Mouse (Mus musculus) liver, embryonic 15.5 days (tissue): ENCODE data around the gene Usp20. TPM values are rescaled to one million over a fixed set of nuclear protein-coding genes. Genes with fewer than 3 reads are reported as not detected.

Source experiments
- polyA plus RNA-seq: library from polyadenylated mRNA; unstranded; fragments of >200 nt; fragmentation: Nextera tagmentation; extraction: Ambion mirVana; gene quantifications from 2 replicates; pipeline ENCODE4 v1.2.1, GENCODE M21; 2015

Usp20 gene
- polyA plus RNA-seq, 1 experiment from 2014 or later: 4.3 TPM

Other genes starting within 250 kb of the Usp20 start
- not detected in 2 replicates for gene 1700001O22Rik, start 178.6 kb upstream of the Usp20 start, polyA plus RNA-seq
- gene Ntmt1, start 174.5 kb upstream of the Usp20 start, polyA plus RNA-seq: 26.0 and 27.5 TPM in 2 replicates
- gene Asb6, start 151.9 kb upstream of the Usp20 start, polyA plus RNA-seq: 30.0 and 35.0 TPM in 2 replicates
- 0.23 TPM in 1 of 2 replicates, not detected in the other for gene Prrx2, start 147.3 kb upstream of the Usp20 start, polyA plus RNA-seq
- 0.29 and 0.33 TPM in 2 replicates for gene Ptges, start 52.4 kb upstream of the Usp20 start, polyA plus RNA-seq
- 14.6 and 16.1 TPM in 2 replicates for gene Tor1b, start 29.3 kb upstream of the Usp20 start, polyA plus RNA-seq
- 38.9 and 39.3 TPM in 2 replicates for gene Tor1a, start 14.3 kb upstream of the Usp20 start, polyA plus RNA-seq
- 23.1 and 24.6 TPM in 2 replicates for gene BC005624, start 78 bp upstream of the Usp20 start, polyA plus RNA-seq
- gene Fnbp1, start 159.7 kb downstream of the Usp20 start, polyA plus RNA-seq: 5.1 and 6.1 TPM in 2 replicates
- gene Gpr107, start 170.0 kb downstream of the Usp20 start, polyA plus RNA-seq: 10.4 and 11.5 TPM in 2 replicates